Mouse (Mus musculus) midbrain, embryonic 13.5 days (tissue): Measurements from ENCODE around the gene Tmem233. TPM values are rescaled to one million over a fixed set of nuclear protein-coding genes. Genes with fewer than 3 reads are reported as not detected.

ENCODE experiments used
- ATAC-seq: fragments of 200-750 bp; cut with Nextera tagmentation; 2 replicates; pipeline ENCODE4 v1.8.0; 2017; ENCODE audit warnings: mild to moderate bottlenecking, moderate TSS enrichment, moderate library complexity
- H3K27ac ChIP-seq: fragments of 300-500 bp; sonication (generic); 2 replicates; pipeline ENCODE4 v1.5.1; 2015; ENCODE audit warnings: inconsistent platforms, mild to moderate bottlenecking, moderate library complexity
- H3K27me3 ChIP-seq: fragments of 300-500 bp; sonication (generic); 2 replicates; pipeline ENCODE4 v1.6.1; 2015; ENCODE audit warnings: mild to moderate bottlenecking, inconsistent platforms
- H3K36me3 ChIP-seq: fragments of 300-500 bp; sonication (generic); 2 replicates; pipeline ENCODE4 v1.6.1; 2015; ENCODE audit warnings: mild to moderate bottlenecking, inconsistent platforms
- H3K4me1 ChIP-seq: fragments of 300-500 bp; sonication (generic); replicated peaks from 2 replicates; pipeline ENCODE4 v1.6.1; 2015; ENCODE audit warnings: inconsistent platforms
- H3K4me2 ChIP-seq: fragments of 300-500 bp; sonication (generic); replicated peaks from 2 replicates; pipeline ENCODE4 v1.6.1; 2015; ENCODE audit warnings: moderate library complexity, mild to moderate bottlenecking, inconsistent platforms
- H3K4me3 ChIP-seq: fragments of 300-500 bp; sonication (generic); replicated peaks from 2 replicates; pipeline ENCODE4 v1.5.1; 2015; ENCODE audit warnings: mild to moderate bottlenecking, inconsistent platforms
- H3K9ac ChIP-seq: fragments of 300-500 bp; sonication (generic); replicated peaks from 2 replicates; pipeline ENCODE4 v1.6.1; 2015; ENCODE audit warnings: mild to moderate bottlenecking, inconsistent platforms
- H3K9me3 ChIP-seq: fragments of 300-500 bp; sonication (generic); 2 replicates; pipeline ENCODE4 v1.6.1; 2016; ENCODE audit warnings: mild to moderate bottlenecking, inconsistent platforms
- WGBS: fragments of 180-500 bp; shearing (Covaris S2); methylation state at CpG from one replicate; pipeline ENCODE4 v1.1.7; 2015; 5-methylcytosine and 5-hydroxymethylcytosine counted together
- polyA plus RNA-seq: library from polyadenylated mRNA; unstranded; fragments of >200 nt; fragmentation: Nextera tagmentation; extraction: Ambion mirVana; gene quantifications from 2 replicates; pipeline ENCODE4 v1.2.1, GENCODE M21; 2015

Tmem233 gene
- polyA plus RNA-seq, 1 experiment from 2014 or later = not detected

- H3K4me1 ChIP-seq = no peaks in the 10 kb centered on the region
- no peak overlapping the region for H3K27ac ChIP-seq
- ATAC-seq = no peak
- no peaks in the 10 kb centered on the region for H3K9me3 ChIP-seq
- H3K27me3 ChIP-seq = no peaks in the 10 kb centered on the region
- peaks cover 91% of the 10 kb centered on the region for H3K36me3 ChIP-seq
- no peak overlapping the region for H3K4me3 ChIP-seq
- WGBS = 94% methylated on average over 5 of the region's 5 CpGs
- no peak overlapping the region for H3K4me2 ChIP-seq
- no peak overlapping the region for H3K9ac ChIP-seq
These were observed 66.5 kb downstream of the Tmem233 start for GRCm38 (mm10) chr5:116016542-116016941.

- no peaks in the 10 kb centered on the region for H3K9me3 ChIP-seq
- 93% methylated on average over 11 of the region's 11 CpGs for WGBS
- H3K4me1 ChIP-seq = no peaks in the 10 kb centered on the region
- no peak overlapping the region for H3K27ac ChIP-seq
- H3K4me3 ChIP-seq = no peak overlapping the region
- no peak overlapping the region for H3K4me2 ChIP-seq
- no peak overlapping the region for H3K9ac ChIP-seq
- ATAC-seq = no peak
- peaks cover 68% of the 10 kb centered on the region for H3K36me3 ChIP-seq
- no peaks in the 10 kb centered on the region for H3K27me3 ChIP-seq
These were observed 68.8 kb downstream of the Tmem233 start for GRCm38 (mm10) chr5:116014237-116014636.

- no peak overlapping the region for H3K27ac ChIP-seq
- H3K9me3 ChIP-seq = no peaks in the 10 kb centered on the region
- no peaks in the 10 kb centered on the region for H3K4me1 ChIP-seq
- no peak overlapping the region for H3K9ac ChIP-seq
- H3K27me3 ChIP-seq = no peaks in the 10 kb centered on the region
- no peak overlapping the region for H3K4me2 ChIP-seq
- 83% methylated on average over 8 of the region's 8 CpGs for WGBS
- ATAC-seq = no peak
- peaks cover 64% of the 10 kb centered on the region for H3K36me3 ChIP-seq
- no peak overlapping the region for H3K4me3 ChIP-seq
These were observed 69.2 kb downstream of the Tmem233 start for GRCm38 (mm10) chr5:116013821-116014220.

GRCm38 (mm10) chr5:116012503-116012902 lies 70.5 kb downstream of the Tmem233 start:
- H3K4me1 ChIP-seq = no peaks in the 10 kb centered on the region
- peaks cover 51% of the 10 kb centered on the region for H3K36me3 ChIP-seq
- H3K4me2 ChIP-seq = no peak overlapping the region
- WGBS = 93% methylated on average over 7 of the region's 7 CpGs
- H3K9me3 ChIP-seq = no peaks in the 10 kb centered on the region
- no peak overlapping the region for H3K27ac ChIP-seq
- H3K9ac ChIP-seq = no peak overlapping the region
- ATAC-seq = no peak
- H3K27me3 ChIP-seq = no peaks in the 10 kb centered on the region
- H3K4me3 ChIP-seq = no peak overlapping the region

GRCm38 (mm10) chr5:116011700-116012099 lies 71.3 kb downstream of the Tmem233 start:
- H3K9me3 ChIP-seq = no peaks in the 10 kb centered on the region
- H3K9ac ChIP-seq = no peak overlapping the region
- 93% methylated on average over 7 of the region's 7 CpGs for WGBS
- no peak for ATAC-seq
- H3K27ac ChIP-seq = no peak overlapping the region
- no peak overlapping the region for H3K4me3 ChIP-seq
- H3K4me2 ChIP-seq = no peak overlapping the region
- H3K4me1 ChIP-seq = no peaks in the 10 kb centered on the region
- peaks cover 43% of the 10 kb centered on the region for H3K36me3 ChIP-seq
- H3K27me3 ChIP-seq = no peaks in the 10 kb centered on the region

GRCm38 (mm10) chr5:116009884-116010627 lies 73.0 kb downstream of the Tmem233 start:
- Histone ChIP-seq H3K9ac (no peak overlapping the region), H3K4me2 (no peak overlapping the region), H3K36me3 (peaks cover 26% of the 10 kb centered on the region), H3K27me3 (no peaks in the 10 kb centered on the region), H3K27ac (no peak overlapping the region), H3K9me3 (no peaks in the 10 kb centered on the region), H3K4me1 (no peaks in the 10 kb centered on the region), H3K4me3 (no peak overlapping the region)
- 85% methylated on average over 2 of the region's 2 CpGs for WGBS
- no peak for ATAC-seq

- Histone ChIP-seq H3K4me1 (no peaks in the 10 kb centered on the region), H3K27me3 (no peaks in the 10 kb centered on the region), H3K36me3 (peaks cover 18% of the 10 kb centered on the region), H3K9ac (no peak overlapping the region), H3K9me3 (no peaks in the 10 kb centered on the region), H3K27ac (no peak overlapping the region), H3K4me2 (no peak overlapping the region), H3K4me3 (no peak overlapping the region)
- ATAC-seq = no peak
- 74% methylated on average over 15 of the region's 15 CpGs for WGBS
These were observed 73.8 kb downstream of the Tmem233 start for GRCm38 (mm10) chr5:116009091-116009851.

GRCm38 (mm10) chr5:116007723-116008122 lies 75.3 kb downstream of the Tmem233 start:
- Histone ChIP-seq H3K9ac (no peak overlapping the region), H3K4me3 (no peak overlapping the region), H3K4me1 (no peaks in the 10 kb centered on the region), H3K9me3 (no peaks in the 10 kb centered on the region), H3K27ac (no peak overlapping the region), H3K4me2 (no peak overlapping the region), H3K36me3 (peaks cover 4% of the 10 kb centered on the region; the same call in 1 of the 2 replicates), H3K27me3 (no peaks in the 10 kb centered on the region)
- no peak for ATAC-seq
- WGBS = 90% methylated on average over 13 of the region's 13 CpGs

GRCm38 (mm10) chr5:116006324-116007099 lies 76.5 kb downstream of the Tmem233 start:
- H3K27ac ChIP-seq = no peak overlapping the region
- no peak overlapping the region for H3K9ac ChIP-seq
- WGBS = 63% methylated on average over 22 of the region's 22 CpGs
- no peak overlapping the region for H3K4me3 ChIP-seq
- H3K9me3 ChIP-seq = no peaks in the 10 kb centered on the region
- ATAC-seq = no peak
- H3K4me2 ChIP-seq = no peak overlapping the region
- no peaks in the 10 kb centered on the region for H3K36me3 ChIP-seq
- H3K27me3 ChIP-seq = no peaks in the 10 kb centered on the region
- no peaks in the 10 kb centered on the region for H3K4me1 ChIP-seq

- Histone ChIP-seq H3K27ac (no peak overlapping the region), H3K9ac (no peak overlapping the region), H3K4me3 (no peak overlapping the region), H3K27me3 (no peaks in the 10 kb centered on the region), H3K9me3 (no peaks in the 10 kb centered on the region), H3K4me2 (no peak overlapping the region), H3K4me1 (no peaks in the 10 kb centered on the region), H3K36me3 (0 out of 2 replicates have a peak, but pooled peaks cover 9% of the 10 kb centered on the region)
- 88% methylated on average over 10 of the region's 10 CpGs for WGBS
- no peak for ATAC-seq
These were observed 78.8 kb downstream of the Tmem233 start for GRCm38 (mm10) chr5:116004271-116004670.

- Histone ChIP-seq H3K4me3 (no peak overlapping the region), H3K4me1 (no peaks in the 10 kb centered on the region), H3K27me3 (no peaks in the 10 kb centered on the region), H3K9me3 (no peaks in the 10 kb centered on the region), H3K4me2 (no peak overlapping the region), H3K9ac (no peak overlapping the region), H3K27ac (no peak overlapping the region), H3K36me3 (0 out of 2 replicates have a peak, but pooled peaks cover 9% of the 10 kb centered on the region)
- ATAC-seq = no peak
- 37% methylated on average over 13 of the region's 13 CpGs for WGBS
These were observed 79.2 kb downstream of the Tmem233 start for GRCm38 (mm10) chr5:116003825-116004224.

GRCm38 (mm10) chr5:116003154-116003553 lies 79.9 kb downstream of the Tmem233 start:
- ATAC-seq = no peak
- WGBS = 86% methylated on average over 8 of the region's 8 CpGs
- H3K27me3 ChIP-seq = no peaks in the 10 kb centered on the region
- no peak overlapping the region for H3K4me3 ChIP-seq
- H3K4me1 ChIP-seq = no peaks in the 10 kb centered on the region
- H3K9me3 ChIP-seq = no peaks in the 10 kb centered on the region
- H3K4me2 ChIP-seq = no peak overlapping the region
- no peak overlapping the region for H3K27ac ChIP-seq
- H3K36me3 ChIP-seq = 0 out of 2 replicates have a peak, but pooled peaks cover 9% of the 10 kb centered on the region
- H3K9ac ChIP-seq = no peak overlapping the region
